Mouse (Mus musculus) forebrain, embryonic 16.5 days (tissue): ENCODE measurements around the gene Slc12a5. TPM values are rescaled to one million over a fixed set of nuclear protein-coding genes. Genes with fewer than 3 reads are reported as not detected.

Experiments
- ATAC-seq: fragments of 200-750 bp; cut with Nextera tagmentation; 2 replicates; pipeline ENCODE4 v1.8.0; 2017; ENCODE audit warnings: mild to moderate bottlenecking, moderate library complexity
- H3K27ac ChIP-seq: fragments of 300-500 bp; sonication (generic); 2 replicates; pipeline ENCODE4 v1.5.1; 2014; ENCODE audit warnings: low read length, control low read depth
- H3K27me3 ChIP-seq: fragments of 300-500 bp; sonication (generic); replicated peaks from 2 replicates; pipeline ENCODE4 v1.6.1; 2014; ENCODE audit warnings: low read length; ENCODE audit not compliant: control insufficient read depth, insufficient read depth
- H3K36me3 ChIP-seq: fragments of 300-500 bp; sonication (generic); 2 replicates; pipeline ENCODE4 v1.6.1; 2014; ENCODE audit not compliant: control insufficient read depth, insufficient read depth
- H3K4me1 ChIP-seq: fragments of 300-500 bp; sonication (generic); replicated peaks from 2 replicates; pipeline ENCODE4 v1.6.1; 2014; ENCODE audit warnings: low read length; ENCODE audit not compliant: control insufficient read depth, insufficient read depth
- H3K4me2 ChIP-seq: fragments of 300-500 bp; sonication (generic); 2 replicates; pipeline ENCODE4 v1.6.1; 2014; ENCODE audit warnings: mild to moderate bottlenecking, low read length, control low read depth
- H3K4me3 ChIP-seq: fragments of 300-500 bp; sonication (generic); replicated peaks from 2 replicates; pipeline ENCODE4 v1.5.1; 2014; ENCODE audit warnings: mild to moderate bottlenecking, low read length, control low read depth
- H3K9ac ChIP-seq: fragments of 300-500 bp; sonication (generic); replicated peaks from 2 replicates; pipeline ENCODE4 v1.6.1; 2014; ENCODE audit warnings: low read depth, low read length, control low read depth
- H3K9me3 ChIP-seq: fragments of 300-500 bp; sonication (generic); 2 replicates; pipeline ENCODE4 v1.6.1; 2016; ENCODE audit warnings: low read length; ENCODE audit not compliant: control insufficient read depth
- WGBS: fragments of 180-500 bp; shearing (Covaris S2); extraction: QIAGEN DNeasy Blood & Tissue Kit; methylation state at CpG from one replicate; pipeline ENCODE4 v1.1.7; 2014; 5-methylcytosine and 5-hydroxymethylcytosine counted together
- polyA plus RNA-seq: library from polyadenylated mRNA; unstranded; fragments of >200 nt; fragmentation: Nextera tagmentation; extraction: Ambion mirVana; gene quantifications from 2 replicates; pipeline ENCODE4 v1.2.1, GENCODE M21; 2015

The Slc12a5 gene
- polyA plus RNA-seq, 1 experiment from 2014 or later, result 22.4 TPM

GRCm38 (mm10) chr2:165003108-165003507, 42.5 kb downstream of the Slc12a5 start:
- no peak for ATAC-seq
- H3K9me3 ChIP-seq, result no peaks in the 10 kb centered on the region
- peaks cover 75% of the 10 kb centered on the region for H3K36me3 ChIP-seq
- 75% methylated on average over 3 of the region's 3 CpGs for WGBS
- H3K27ac ChIP-seq, result no peak overlapping the region
- no peak overlapping the region for H3K4me3 ChIP-seq
- H3K27me3 ChIP-seq, result peaks cover 6% of the 10 kb centered on the region
- no peak overlapping the region for H3K9ac ChIP-seq
- H3K4me2 ChIP-seq, result no peak overlapping the region
- peaks cover 2% of the 10 kb centered on the region for H3K4me1 ChIP-seq

GRCm38 (mm10) chr2:165004237-165004636, 43.6 kb downstream of the Slc12a5 start:
- H3K9me3 ChIP-seq, result no peaks in the 10 kb centered on the region
- whole genome bisulfite sequencing, result 88% methylated on average over 10 of the region's 10 CpGs
- H3K4me3 ChIP-seq, result no peak overlapping the region
- no peaks in the 10 kb centered on the region for H3K4me1 ChIP-seq
- no peak overlapping the region for H3K9ac ChIP-seq
- H3K36me3 ChIP-seq, result peaks cover 81% of the 10 kb centered on the region
- no peak for ATAC-seq
- H3K4me2 ChIP-seq, result no peak overlapping the region
- H3K27me3 ChIP-seq, result no peaks in the 10 kb centered on the region; the same call in 1 of the 2 replicates
- H3K27ac ChIP-seq, result no peak overlapping the region

- no peaks in the 10 kb centered on the region for H3K4me1 ChIP-seq
- no peaks in the 10 kb centered on the region for H3K27me3 ChIP-seq
- peaks cover 86% of the 10 kb centered on the region for H3K36me3 ChIP-seq
- ATAC-seq, result no peak
- WGBS, result 98% methylated on average over 4 of the region's 4 CpGs
- H3K4me2 ChIP-seq, result no peak overlapping the region
- no peak overlapping the region for H3K9ac ChIP-seq
- H3K27ac ChIP-seq, result no peak overlapping the region
- no peaks in the 10 kb centered on the region for H3K9me3 ChIP-seq
- no peak overlapping the region for H3K4me3 ChIP-seq
Observed at GRCm38 (mm10) chr2:165006813-165007212, 46.2 kb downstream of the Slc12a5 start.

GRCm38 (mm10) chr2:165007986-165008385, 47.4 kb downstream of the Slc12a5 start:
- no peaks in the 10 kb centered on the region for H3K9me3 ChIP-seq
- no peak for ATAC-seq
- 89% methylated on average over 1 of the region's 1 CpGs for WGBS

GRCm38 (mm10) chr2:165009161-165009560, 48.6 kb downstream of the Slc12a5 start:
- Histone ChIP-seq H3K27me3 (no peaks in the 10 kb centered on the region), H3K4me3 (no peak overlapping the region), H3K36me3 (peaks cover 73% of the 10 kb centered on the region), H3K27ac (no peak overlapping the region), H3K9me3 (no peaks in the 10 kb centered on the region), H3K9ac (no peak overlapping the region), H3K4me1 (no peaks in the 10 kb centered on the region), H3K4me2 (no peak overlapping the region)
- no peak for ATAC-seq
- WGBS, result 96% methylated on average over 14 of the region's 14 CpGs

More at GRCm38 (mm10) chr2:165007986-165008385, 47.4 kb downstream of the Slc12a5 start:
- Histone ChIP-seq H3K27me3 (no peaks in the 10 kb centered on the region), H3K4me1 (no peaks in the 10 kb centered on the region), H3K4me3 (no peak overlapping the region), H3K4me2 (no peak overlapping the region), H3K27ac (no peak overlapping the region), H3K9ac (no peak overlapping the region), H3K36me3 (peaks cover 85% of the 10 kb centered on the region)

DNA sequence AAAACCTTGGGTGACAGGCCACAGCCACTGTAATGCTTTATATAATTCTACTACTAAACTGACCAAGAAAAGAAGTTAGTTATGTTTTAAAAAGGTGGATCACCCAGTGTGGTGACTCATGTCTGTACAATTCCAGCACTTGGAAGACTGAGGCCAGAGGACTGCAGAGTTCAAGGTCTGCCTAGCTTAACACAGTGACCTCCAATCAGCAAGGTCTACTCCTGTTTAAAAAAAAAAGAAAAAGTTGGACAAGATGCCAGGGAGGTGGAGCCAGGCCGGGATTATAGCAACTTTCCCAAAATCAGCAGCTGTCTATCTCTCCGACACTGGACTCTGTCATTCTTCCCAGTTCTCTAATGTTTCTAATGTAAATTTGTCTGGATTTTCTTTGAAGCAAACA, 49.0 kb downstream of the Slc12a5 start:
- no peaks in the 10 kb centered on the region for H3K27me3 ChIP-seq
- H3K9me3 ChIP-seq, result no peaks in the 10 kb centered on the region
- no peak overlapping the region for H3K27ac ChIP-seq
- peaks cover 71% of the 10 kb centered on the region for H3K36me3 ChIP-seq
- H3K4me1 ChIP-seq, result no peaks in the 10 kb centered on the region
- no peak overlapping the region for H3K9ac ChIP-seq
- no peak overlapping the region for H3K4me2 ChIP-seq
- ATAC-seq, result no peak
- H3K4me3 ChIP-seq, result no peak overlapping the region
- 75% methylated on average over 2 of the region's 2 CpGs for WGBS

GRCm38 (mm10) chr2:165010351-165010750, 49.7 kb downstream of the Slc12a5 start:
- Histone ChIP-seq H3K27ac (no peak overlapping the region), H3K4me3 (no peak overlapping the region), H3K4me1 (no peaks in the 10 kb centered on the region), H3K36me3 (peaks cover 65% of the 10 kb centered on the region), H3K27me3 (no peaks in the 10 kb centered on the region), H3K4me2 (no peak overlapping the region), H3K9me3 (no peaks in the 10 kb centered on the region), H3K9ac (no peak overlapping the region)
- WGBS, result 93% methylated on average over 10 of the region's 10 CpGs
- ATAC-seq, result no peak

DNA sequence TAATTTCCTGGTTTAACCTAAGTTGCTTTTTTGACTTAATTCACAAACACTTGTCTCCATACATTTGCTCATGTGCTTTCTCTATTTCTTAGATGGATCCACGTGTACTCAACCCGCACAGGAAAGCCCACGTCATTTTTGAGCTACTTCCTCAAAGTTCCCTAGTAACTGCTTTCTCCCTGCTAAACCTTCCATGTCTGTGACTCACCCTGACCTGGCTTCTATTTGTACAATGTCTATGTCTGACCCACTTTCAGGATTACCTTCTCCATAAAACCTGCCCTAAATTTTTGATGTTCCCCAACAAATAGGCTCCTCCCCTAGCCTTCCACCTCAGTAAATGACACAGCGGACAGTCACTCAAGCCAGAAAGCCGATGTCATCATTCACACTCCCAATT, 54.3 kb downstream of the Slc12a5 start:
- Histone ChIP-seq H3K4me3 (no peak overlapping the region), H3K4me1 (no peaks in the 10 kb centered on the region), H3K9ac (no peak overlapping the region), H3K4me2 (no peak overlapping the region), H3K36me3 (peaks cover 29% of the 10 kb centered on the region), H3K9me3 (no peaks in the 10 kb centered on the region), H3K27ac (no peak overlapping the region), H3K27me3 (no peaks in the 10 kb centered on the region)
- 95% methylated on average over 5 of the region's 5 CpGs for WGBS
- no peak for ATAC-seq

GRCm38 (mm10) chr2:165020490-165020889, 59.9 kb downstream of the Slc12a5 start:
- ATAC-seq, result no peak
- Histone ChIP-seq H3K9me3 (no peaks in the 10 kb centered on the region), H3K4me3 (no peak overlapping the region), H3K36me3 (peaks cover 4% of the 10 kb centered on the region), H3K4me2 (no peak overlapping the region), H3K27me3 (no peaks in the 10 kb centered on the region), H3K27ac (no peak overlapping the region), H3K4me1 (no peaks in the 10 kb centered on the region; the same call in 1 of the 2 replicates), H3K9ac (no peak overlapping the region)
- 84% methylated on average over 3 of the region's 3 CpGs for WGBS

DNA sequence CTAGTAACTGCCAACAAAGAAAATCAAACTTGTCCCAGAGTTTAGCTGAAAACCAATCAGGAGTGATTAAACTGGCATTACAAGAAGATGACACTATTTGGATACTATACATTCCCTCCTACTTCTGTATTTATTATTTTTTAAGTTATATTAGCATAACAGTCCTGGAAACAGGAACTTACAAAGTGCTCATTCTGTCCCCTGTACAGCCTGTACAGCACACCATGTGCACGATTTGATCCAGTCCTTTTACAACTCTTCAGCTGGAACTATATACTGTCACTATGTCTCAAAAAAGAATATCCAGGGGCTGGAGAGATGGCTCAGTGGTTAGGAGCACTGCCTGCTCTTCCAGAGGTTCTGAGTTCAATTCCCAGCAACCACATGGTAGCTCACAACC, 66.6 kb downstream of the Slc12a5 start:
- WGBS, result 81% methylated on average over 1 of the region's 1 CpGs
- H3K27ac ChIP-seq, result no peak overlapping the region
- no peak overlapping the region for H3K4me3 ChIP-seq
- H3K27me3 ChIP-seq, result no peaks in the 10 kb centered on the region
- H3K4me2 ChIP-seq, result no peak overlapping the region
- H3K9me3 ChIP-seq, result no peaks in the 10 kb centered on the region
- no peak overlapping the region for H3K9ac ChIP-seq
- peaks cover 18% of the 10 kb centered on the region for H3K4me1 ChIP-seq
- H3K36me3 ChIP-seq, result no peaks in the 10 kb centered on the region
- ATAC-seq, result no peak
